Mouse (Mus musculus) ES-E14 (cell line): ENCODE measurements around the gene Sirt4. TPM values are rescaled to one million over a fixed set of nuclear protein-coding genes. Genes with fewer than 3 reads are reported as not detected.

ENCODE experiments used
- DNase-seq: peaks from one replicate; pipeline ENCODE4 v3.0.0-alpha.2; 2013; ENCODE audit warnings: low read depth, low spot score
- H3K27ac ChIP-seq: 2 replicates; pipeline ENCODE4 v1.5.1; 2012; ENCODE audit warnings: low read depth, mild to moderate bottlenecking, low read length, moderate library complexity, mixed read lengths; ENCODE audit not compliant: poor library complexity, insufficient read depth, severe bottlenecking
- H3K36me3 ChIP-seq: 2 replicates; pipeline ENCODE4 v1.6.1; 2012; ENCODE audit warnings: mild to moderate bottlenecking, low read length, moderate library complexity, mixed read lengths; ENCODE audit not compliant: control insufficient read depth, poor library complexity, insufficient read depth, severe bottlenecking
- H3K4me1 ChIP-seq, 2 experiments: fragments of 150-350 bp in 1 of 2; sonication (generic) in 1 of 2; 2 replicates each; pipeline ENCODE4 v1.6.1; 2012; ENCODE audit warnings: low read length in 2 of 2, mild to moderate bottlenecking in 1 of 2, mixed read lengths in 1 of 2; ENCODE audit not compliant: control insufficient read depth in 2 of 2, insufficient read depth in 2 of 2, poor library complexity in 1 of 2
- H3K4me3 ChIP-seq, 2 experiments: fragments of 150-350 bp in 1 of 2; sonication (generic) in 1 of 2; 2 replicates each; pipeline ENCODE4 v1.5.1; 2012; ENCODE audit warnings: low read length in 2 of 2, low read depth in 1 of 2, mild to moderate bottlenecking in 1 of 2, mixed read lengths in 1 of 2; ENCODE audit not compliant: insufficient read depth in 1 of 2, poor library complexity in 1 of 2, severe bottlenecking in 1 of 2
- H3K9ac ChIP-seq: 2 replicates; pipeline ENCODE4 v1.6.1; 2012; ENCODE audit warnings: low read depth, mild to moderate bottlenecking, low read length, mixed read lengths; ENCODE audit not compliant: poor library complexity, insufficient read depth, severe bottlenecking
- H3K9me3 ChIP-seq: fragments of 150-350 bp; sonication (generic); 2 replicates; pipeline ENCODE4 v1.6.1; 2012; ENCODE audit warnings: low read depth, mild to moderate bottlenecking, low read length; ENCODE audit not compliant: control insufficient read depth, insufficient read depth
- CHD2 ChIP-seq: IDR thresholded peaks from 2 replicates; pipeline ENCODE4 v1.6.1; 2014; ENCODE audit warnings: mild to moderate bottlenecking, low read depth, low read length, inconsistent platforms
- HCFC1 ChIP-seq: IDR thresholded peaks from 2 replicates; pipeline ENCODE4 v1.6.1; 2012; ENCODE audit warnings: low read length, inconsistent platforms, borderline replicate concordance; ENCODE audit not compliant: insufficient read depth
- MAFK ChIP-seq: IDR thresholded peaks from 2 replicates; pipeline ENCODE4 v1.6.1; 2014; ENCODE audit warnings: mild to moderate bottlenecking, low read depth, low read length, inconsistent platforms; ENCODE audit not compliant: insufficient read depth
- ZC3H11A ChIP-seq: IDR thresholded peaks from 2 replicates; pipeline ENCODE4 v1.6.1; 2012; ENCODE audit warnings: low read depth, mild to moderate bottlenecking, inconsistent platforms, low read length, borderline replicate concordance
- ZNF384 ChIP-seq: IDR thresholded peaks from 2 replicates; pipeline ENCODE4 v1.6.1; 2012; ENCODE audit warnings: low read depth, low read length, inconsistent platforms
- in situ Hi-C, 2 experiments: fragments of 600-800 bp; cut with MboI; formaldehyde crosslinking; loops; one replicate each; pipeline ENCODE4 v1.15.1; 2025; ENCODE audit warnings: low sequenced_read_pairs in 2 of 2, inconsistent platforms in 1 of 2; ENCODE audit not compliant: unreplicated experiment in 2 of 2
- total RNA-seq: library from RNA; depleted of rRNA; stranded (reverse); fragments of 300-350 nt; gene quantifications from 2 replicates; pipeline ENCODE4 v1.2.3, GENCODE M21; 2012

The Sirt4 gene
- total RNA-seq, 1 experiment, result 15.3 TPM

DNA sequence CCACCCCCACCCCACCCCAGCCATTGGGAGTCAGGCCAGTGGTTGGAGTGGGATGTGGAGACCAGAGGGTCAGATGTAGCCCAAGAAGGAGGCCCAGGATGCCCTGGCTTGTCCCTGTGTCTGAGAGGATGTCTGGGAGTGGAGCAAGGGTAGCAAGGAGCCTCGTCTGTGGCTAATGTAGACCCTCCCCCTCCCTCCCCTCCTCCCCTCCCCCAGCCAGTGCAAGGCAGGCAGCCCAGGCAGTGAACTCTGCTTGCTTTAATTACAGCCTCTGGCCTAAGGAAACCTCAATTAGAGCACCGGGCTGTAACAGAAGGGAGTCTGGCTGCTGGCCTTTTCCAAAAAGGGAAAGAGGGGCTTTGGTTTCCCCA, 46.6 kb downstream of the Sirt4 start:
- H3K9ac ChIP-seq, result no peak overlapping the region
- peaks cover 5% of the 10 kb centered on the region; the same call in 1 of the 2 replicates for H3K36me3 ChIP-seq
- DNase-seq, result no peak
- H3K9me3 ChIP-seq, result no peaks in the 10 kb centered on the region
- in situ Hi-C loops, result no loop called here
- peaks cover 7 to 29% of the 10 kb centered on the region in 2 experiments for H3K4me1 ChIP-seq
- TF ChIP-seq ZNF384 (no peak), HCFC1 (no peak), CHD2 (no peak), MAFK (no peak), ZC3H11A (no peak)
- no peak overlapping the region for H3K27ac ChIP-seq
- H3K4me3 ChIP-seq, result no peak overlapping the region

DNA sequence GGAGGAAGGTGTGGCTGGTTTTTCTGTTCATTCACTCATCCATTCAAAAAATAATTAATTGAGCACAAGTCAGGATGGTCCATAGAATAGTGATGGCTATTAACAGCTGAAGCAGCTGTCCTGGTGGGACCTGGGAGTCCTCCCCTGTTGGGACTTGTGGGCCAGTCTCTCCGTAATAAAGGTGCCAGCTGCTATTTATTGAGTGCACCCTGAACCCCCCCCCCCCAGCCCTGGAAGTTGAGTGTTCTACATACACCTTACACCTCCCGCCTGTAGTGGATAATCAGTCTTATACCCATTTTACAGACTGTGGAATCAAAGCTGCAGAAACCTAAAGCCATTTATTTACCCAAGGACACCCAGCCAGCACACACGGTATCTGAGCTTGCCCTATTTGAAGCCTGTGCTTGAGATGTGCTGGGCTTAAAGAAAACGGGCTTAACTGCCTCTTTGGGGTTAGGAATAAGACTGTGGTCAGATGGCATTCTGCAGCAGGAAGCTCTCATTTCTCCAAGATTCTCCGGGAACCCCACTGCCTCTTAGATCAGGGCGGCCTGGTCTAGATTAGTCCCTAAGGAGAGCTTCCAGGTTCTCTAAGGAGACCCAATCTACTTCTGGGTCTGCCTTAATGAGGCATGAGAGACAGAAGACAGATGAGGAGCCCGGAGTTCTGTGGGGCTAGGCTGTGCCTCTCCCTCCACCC, 47.1 kb downstream of the Sirt4 start:
- in situ Hi-C loops, result no loop called here
- DNase-seq, result no peak
- H3K9ac ChIP-seq, result no peak overlapping the region; the same call in 1 of the 2 replicates
- no peak overlapping the region for H3K4me3 ChIP-seq
- no peaks in the 10 kb centered on the region for H3K9me3 ChIP-seq
- peaks cover 7 to 35% of the 10 kb centered on the region in 2 experiments for H3K4me1 ChIP-seq
- TF ChIP-seq HCFC1 (no peak), MAFK (no peak)
- no peak overlapping the region for H3K27ac ChIP-seq
- H3K36me3 ChIP-seq, result peaks cover 5% of the 10 kb centered on the region; the same call in 1 of the 2 replicates

DNA sequence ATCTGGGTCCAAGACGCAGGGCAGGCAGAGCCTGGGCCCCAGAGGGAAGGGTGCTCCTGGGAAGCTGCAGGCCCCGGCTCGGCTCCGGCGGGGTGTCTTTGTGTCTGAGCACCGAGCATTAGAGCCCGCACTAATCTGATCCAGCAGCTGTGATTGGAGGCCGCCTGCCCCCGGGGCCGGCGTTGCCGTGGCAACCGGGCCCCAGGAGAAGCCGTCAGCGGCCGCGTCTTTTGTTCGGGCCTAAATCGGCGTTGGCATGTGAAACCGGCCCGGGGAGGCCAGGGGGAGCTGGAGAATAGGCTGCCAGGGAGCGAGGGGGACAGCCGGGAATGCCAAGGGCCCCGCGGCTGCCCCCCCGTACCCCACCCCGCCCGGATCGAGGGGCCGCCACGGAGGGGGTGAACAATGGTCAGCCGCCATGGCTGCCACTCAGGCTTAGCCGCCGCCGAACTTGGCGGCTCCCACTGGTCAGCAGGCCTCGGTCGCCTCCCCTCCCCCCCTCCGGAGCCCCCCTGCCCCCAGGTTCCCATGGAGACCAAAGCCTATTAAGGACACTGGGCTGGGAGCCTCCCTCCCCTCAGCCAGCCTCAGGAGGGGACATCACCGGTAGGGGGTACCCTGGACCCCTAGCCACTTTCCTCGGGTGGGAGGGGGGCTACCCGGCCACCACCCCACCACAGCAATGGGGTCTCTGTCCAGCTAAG, 48.0 kb downstream of the Sirt4 start:
- no peak for TF ChIP-seq HCFC1
- no peak for TF ChIP-seq CHD2
- no peak for TF ChIP-seq ZC3H11A
- no peak for TF ChIP-seq MAFK
- TF ChIP-seq ZNF384, result no peak
- H3K4me1 ChIP-seq, result peaks cover 7 to 38% of the 10 kb centered on the region in 2 experiments
- H3K36me3 ChIP-seq, result no peaks in the 10 kb centered on the region; the same call in 1 of the 2 replicates

DNA sequence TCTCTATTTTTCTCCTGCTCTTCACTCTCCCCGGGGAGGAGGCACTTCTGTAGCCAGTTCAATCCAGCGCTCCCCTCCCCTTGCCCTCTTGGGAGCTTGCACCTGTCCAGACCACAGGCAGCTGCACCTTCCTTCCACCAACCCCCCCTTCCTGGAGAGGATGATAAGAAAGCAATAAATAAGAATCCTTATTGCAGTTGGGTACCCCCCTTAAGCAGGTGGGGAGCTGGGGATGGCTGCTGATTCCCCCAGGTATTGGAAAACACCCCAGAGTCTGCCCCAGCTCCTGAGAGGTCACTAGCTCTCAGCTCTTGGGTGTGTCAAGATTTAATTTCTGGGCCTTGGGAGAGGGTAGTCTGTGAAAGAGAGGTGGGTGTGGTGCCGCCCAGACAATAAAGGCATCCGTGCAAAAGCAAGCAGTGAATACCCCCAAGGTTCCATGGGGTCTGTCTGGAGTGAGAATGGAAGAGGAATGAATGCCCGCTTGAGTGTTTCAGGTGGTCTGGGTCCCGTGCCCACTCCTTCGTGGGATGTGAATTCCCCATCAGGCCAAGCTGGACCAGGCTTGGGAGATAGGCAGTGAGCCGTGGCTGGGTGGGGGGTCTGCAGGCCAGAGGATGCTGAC, 48.7 kb downstream of the Sirt4 start:
- TF ChIP-seq ZC3H11A (no peak), ZNF384 (no peak), HCFC1 (no peak), CHD2 (no peak), MAFK (no peak)
- Histone ChIP-seq H3K27ac (peak overlapping the region; percentile 38; the same call in 1 of the 2 replicates), H3K4me3 (peak overlapping the region; percentile 46 to 58; a peak in 3 of 4 replicates), H3K9ac (peak overlapping the region; percentile 35; the same call in 1 of the 2 replicates), H3K36me3 (no peaks in the 10 kb centered on the region; the same call in 1 of the 2 replicates), H3K9me3 (no peaks in the 10 kb centered on the region), H3K4me1 (peaks cover 4 to 37% of the 10 kb centered on the region in 2 experiments; a peak in 3 of 4 replicates)
- in situ Hi-C loops, result no loop called here
- no peak for DNase-seq

More for the DNA sequence above, 48.0 kb downstream of the Sirt4 start:
- Histone ChIP-seq H3K9ac (peak overlapping the region; percentile 44), H3K4me3 (peak overlapping the region; percentile 46 to 58), H3K27ac (peak overlapping the region; percentile 38; the same call in 1 of the 2 replicates), H3K9me3 (no peaks in the 10 kb centered on the region)
- in situ Hi-C loops, result no loop called here
- peak; percentile 82 for DNase-seq
